Mouse (Mus musculus): Measurements from ENCODE around the gene Btbd9. TPM values are rescaled to one million over a fixed set of nuclear protein-coding genes. Genes with fewer than 3 reads are reported as not detected.
A peak's percentile ranks its signal among the peaks of the same experiment; 100 is the strongest.

Btbd9 gene
- polyA plus RNA-seq, 1 experiment from 2014 or later, result 57.3 TPM

DNA sequence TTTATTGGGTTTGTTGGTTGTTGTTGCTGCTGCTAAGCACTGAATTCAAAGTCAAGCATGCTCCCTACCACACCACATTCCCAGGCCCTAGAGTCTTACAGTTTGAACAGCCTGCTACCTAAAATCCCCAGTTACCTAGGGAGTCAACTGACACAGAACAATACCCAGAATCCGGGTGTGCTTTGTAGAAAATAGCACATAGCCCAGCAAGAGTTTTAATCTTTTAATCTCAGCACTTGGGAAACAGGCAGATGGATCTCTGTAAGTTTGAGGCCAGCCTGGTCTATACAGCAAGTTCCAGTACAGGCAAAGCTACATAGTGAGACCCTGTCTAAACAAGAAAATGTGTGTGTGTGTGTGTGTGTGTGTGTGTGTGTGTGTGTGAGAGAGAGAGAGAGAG, 34.5 kb upstream of the Btbd9 start:
- Histone ChIP-seq H3K36me3 (no peaks in the 10 kb centered on the region), H3K9ac (no peak overlapping the region), H3K9me3 (no peaks in the 10 kb centered on the region), H3K4me1 (peaks cover 30% of the 10 kb centered on the region), H3K4me3 (no peak overlapping the region), H3K27ac (no peak overlapping the region), H3K27me3 (no peaks in the 10 kb centered on the region), H3K4me2 (no peak overlapping the region)
- no peak for ATAC-seq (ENCODE audit: borderline replicate concordance, extremely low read depth, low FRiP score, low TSS enrichment)
- 78% methylated on average over 1 of the region's 1 CpGs for WGBS

- Histone ChIP-seq H3K36me3 (no peaks in the 10 kb centered on the region), H3K4me1 (peaks cover 30% of the 10 kb centered on the region), H3K9ac (no peak overlapping the region), H3K9me3 (no peaks in the 10 kb centered on the region), H3K4me3 (no peak overlapping the region), H3K27ac (no peak overlapping the region), H3K4me2 (no peak overlapping the region), H3K27me3 (no peaks in the 10 kb centered on the region)
- WGBS, result 90% methylated on average over 5 of the region's 5 CpGs
- no peak for ATAC-seq (ENCODE audit: borderline replicate concordance, extremely low read depth, low FRiP score, low TSS enrichment)
These were observed 33.7 kb upstream of the Btbd9 start for GRCm38 (mm10) chr17:30609980-30610307.

GRCm38 (mm10) chr17:30609305-30609979, 33.2 kb upstream of the Btbd9 start:
- Histone ChIP-seq H3K36me3 (no peaks in the 10 kb centered on the region), H3K4me3 (no peak overlapping the region), H3K27me3 (no peaks in the 10 kb centered on the region), H3K4me2 (no peak overlapping the region), H3K27ac (no peak overlapping the region), H3K9me3 (no peaks in the 10 kb centered on the region), H3K4me1 (peaks cover 30% of the 10 kb centered on the region), H3K9ac (no peak overlapping the region)
- 78% methylated on average over 16 of the region's 16 CpGs for WGBS
- ATAC-seq (ENCODE audit: borderline replicate concordance, extremely low read depth, low FRiP score, low TSS enrichment), result no peak

- no peaks in the 10 kb centered on the region for H3K27me3 ChIP-seq
- peaks cover 30% of the 10 kb centered on the region for H3K4me1 ChIP-seq
- WGBS, result 65% methylated on average over 8 of the region's 8 CpGs
- H3K9ac ChIP-seq, result no peak overlapping the region
- peaks cover 6% of the 10 kb centered on the region for H3K36me3 ChIP-seq
- no peaks in the 10 kb centered on the region for H3K9me3 ChIP-seq
- 0 out of 2 replicates have a peak overlapping the region, but pooled peaks have one; percentile 34 for H3K27ac ChIP-seq
- ATAC-seq (ENCODE audit: borderline replicate concordance, extremely low read depth, low FRiP score, low TSS enrichment), result no peak
- H3K4me3 ChIP-seq, result no peak overlapping the region
- no peak overlapping the region for H3K4me2 ChIP-seq
These were observed 31.7 kb upstream of the Btbd9 start for GRCm38 (mm10) chr17:30607909-30608495.

DNA sequence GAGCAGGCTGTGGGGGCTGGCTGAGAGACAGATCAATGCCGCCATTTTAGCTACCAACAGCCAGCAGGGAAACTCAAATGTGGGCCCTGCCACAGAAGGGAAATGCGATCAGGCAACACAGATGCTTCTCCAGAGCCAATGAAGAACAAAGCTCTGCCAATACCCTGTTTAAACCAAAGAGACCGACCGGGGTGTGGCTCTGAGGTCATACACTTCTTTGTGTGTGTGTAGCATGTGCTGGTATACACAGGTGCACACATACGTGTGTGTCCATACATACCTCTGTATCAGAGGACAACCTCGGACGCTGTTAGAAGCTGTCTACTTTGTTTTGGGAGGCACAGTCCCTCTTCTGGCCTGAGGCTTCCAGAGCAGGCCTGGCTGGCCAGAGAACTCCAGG, 31.0 kb upstream of the Btbd9 start:
- Histone ChIP-seq H3K9ac (no peak overlapping the region), H3K27ac (no peak overlapping the region), H3K9me3 (no peaks in the 10 kb centered on the region), H3K4me2 (no peak overlapping the region), H3K4me3 (no peak overlapping the region), H3K36me3 (peaks cover 12% of the 10 kb centered on the region), H3K27me3 (no peaks in the 10 kb centered on the region), H3K4me1 (peaks cover 27% of the 10 kb centered on the region)
- no peak for ATAC-seq (ENCODE audit: borderline replicate concordance, extremely low read depth, low FRiP score, low TSS enrichment)
- 92% methylated on average over 7 of the region's 7 CpGs for WGBS

DNA sequence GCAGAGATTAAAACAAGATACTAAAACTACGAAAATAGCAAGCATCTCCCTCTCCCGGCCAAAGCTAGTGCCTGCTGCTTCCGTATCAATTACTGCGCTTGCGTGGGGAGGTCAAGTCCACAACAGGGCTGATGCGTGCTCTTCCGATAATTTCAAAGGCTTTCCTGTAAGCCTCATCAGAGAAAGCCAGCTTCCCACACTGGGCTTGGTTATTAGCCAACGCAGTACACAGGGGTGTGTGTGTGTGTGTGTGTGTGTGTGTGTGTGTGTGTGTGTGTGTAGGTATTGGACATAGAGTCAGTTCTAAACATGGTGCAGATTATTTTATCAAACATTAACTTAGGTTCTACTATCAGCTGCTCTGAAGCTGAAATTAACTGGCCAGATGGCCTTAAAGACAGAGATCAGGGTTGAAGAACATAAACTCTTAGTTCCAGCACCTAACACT, 30.4 kb upstream of the Btbd9 start:
- Histone ChIP-seq H3K4me2 (no peak overlapping the region), H3K9me3 (no peaks in the 10 kb centered on the region), H3K27me3 (no peaks in the 10 kb centered on the region), H3K36me3 (peaks cover 19% of the 10 kb centered on the region), H3K4me3 (no peak overlapping the region), H3K4me1 (peaks cover 26% of the 10 kb centered on the region), H3K27ac (no peak overlapping the region), H3K9ac (no peak overlapping the region)
- no peak for ATAC-seq (ENCODE audit: borderline replicate concordance, extremely low read depth, low FRiP score, low TSS enrichment)
- 87% methylated on average over 8 of the region's 8 CpGs for WGBS

- no peaks in the 10 kb centered on the region for H3K9me3 ChIP-seq
- H3K4me3 ChIP-seq, result no peak overlapping the region
- H3K4me2 ChIP-seq, result no peak overlapping the region
- H3K9ac ChIP-seq, result no peak overlapping the region
- H3K27ac ChIP-seq, result no peak overlapping the region
- ATAC-seq (ENCODE audit: borderline replicate concordance, extremely low read depth, low FRiP score, low TSS enrichment), result no peak
- H3K27me3 ChIP-seq, result no peaks in the 10 kb centered on the region
- H3K4me1 ChIP-seq, result peaks cover 21% of the 10 kb centered on the region
- peaks cover 19% of the 10 kb centered on the region for H3K36me3 ChIP-seq
- 95% methylated on average over 11 of the region's 11 CpGs for WGBS
These were observed 29.9 kb upstream of the Btbd9 start for GRCm38 (mm10) chr17:30606206-30606605.

DNA sequence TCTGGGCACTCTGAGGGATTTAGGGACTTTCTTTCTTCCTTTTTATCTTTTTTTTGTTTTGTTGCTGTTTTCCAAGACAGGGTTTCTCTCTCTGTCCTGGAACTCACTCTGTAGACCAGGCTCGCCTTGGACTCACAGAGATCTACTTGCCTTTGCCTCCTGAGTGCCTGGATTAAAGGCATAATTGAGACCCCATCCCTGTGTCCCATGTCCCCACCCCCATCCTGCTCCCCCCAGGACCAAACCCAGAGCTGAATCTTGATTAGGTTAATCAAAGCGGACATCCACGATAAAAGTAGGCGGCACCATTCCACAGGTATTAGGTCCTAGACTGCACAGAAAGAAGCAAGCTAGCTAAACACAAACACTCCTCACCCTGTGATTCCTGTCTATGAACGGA, 28.7 kb upstream of the Btbd9 start:
- peaks cover 22% of the 10 kb centered on the region for H3K36me3 ChIP-seq
- no peaks in the 10 kb centered on the region for H3K27me3 ChIP-seq
- peaks cover 14% of the 10 kb centered on the region for H3K4me1 ChIP-seq
- H3K9ac ChIP-seq, result no peak overlapping the region
- no peaks in the 10 kb centered on the region for H3K9me3 ChIP-seq
- WGBS, result 81% methylated on average over 5 of the region's 5 CpGs
- no peak overlapping the region for H3K4me3 ChIP-seq
- H3K4me2 ChIP-seq, result no peak overlapping the region
- no peak for ATAC-seq (ENCODE audit: borderline replicate concordance, extremely low read depth, low FRiP score, low TSS enrichment)
- no peak overlapping the region for H3K27ac ChIP-seq

DNA sequence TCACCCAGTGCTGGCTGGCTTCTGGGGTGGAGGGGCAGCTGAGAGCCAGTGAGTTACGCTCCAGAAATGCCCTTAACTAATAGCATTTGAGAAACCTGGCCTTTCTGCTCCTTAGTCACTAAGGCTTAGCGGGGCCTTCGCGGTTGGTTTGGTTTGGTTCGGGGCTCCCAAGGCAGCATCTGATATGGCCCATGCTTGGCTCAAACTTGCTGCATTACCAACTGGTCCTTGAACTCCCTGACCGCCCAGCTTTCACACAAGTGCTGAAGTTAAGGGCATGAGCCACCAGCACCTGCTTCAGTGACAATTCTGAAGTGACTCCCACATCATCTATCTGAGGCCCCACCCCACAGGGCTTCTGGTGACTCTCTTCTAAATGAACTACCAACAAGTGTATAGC, 28.0 kb upstream of the Btbd9 start:
- H3K4me1 ChIP-seq, result peaks cover 11% of the 10 kb centered on the region
- no peak overlapping the region for H3K4me3 ChIP-seq
- H3K36me3 ChIP-seq, result peaks cover 26% of the 10 kb centered on the region
- H3K27ac ChIP-seq, result no peak overlapping the region
- H3K27me3 ChIP-seq, result no peaks in the 10 kb centered on the region
- ATAC-seq (ENCODE audit: borderline replicate concordance, extremely low read depth, low FRiP score, low TSS enrichment), result no peak
- H3K9me3 ChIP-seq, result no peaks in the 10 kb centered on the region
- no peak overlapping the region for H3K4me2 ChIP-seq
- H3K9ac ChIP-seq, result no peak overlapping the region
- 89% methylated on average over 6 of the region's 6 CpGs for WGBS

DNA sequence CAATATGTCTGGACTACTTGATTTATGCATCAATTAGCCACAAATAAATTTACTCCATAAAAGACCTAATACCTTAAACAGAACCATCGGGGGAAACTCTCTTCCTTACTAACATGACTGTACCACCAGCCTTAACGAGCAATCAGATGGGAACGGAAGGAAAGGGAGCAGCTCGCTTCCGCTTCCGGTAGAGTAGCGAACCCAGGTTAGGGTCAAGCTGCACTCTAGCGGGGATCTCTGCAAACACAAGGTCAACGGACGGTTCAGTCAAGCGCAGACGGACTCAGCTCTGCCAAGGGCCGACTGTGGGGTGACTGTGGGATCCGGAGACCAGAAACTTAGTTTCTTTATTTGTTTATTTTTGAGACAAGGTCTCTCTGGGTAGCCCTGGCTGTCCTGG, 25.9 kb upstream of the Btbd9 start:
- 91% methylated on average over 14 of the region's 14 CpGs for WGBS
- peaks cover 45% of the 10 kb centered on the region for H3K36me3 ChIP-seq
- H3K4me2 ChIP-seq, result no peak overlapping the region

GRCm38 (mm10) chr17:30598300-30598699, 22.0 kb upstream of the Btbd9 start:
- no peak for ATAC-seq (ENCODE audit: borderline replicate concordance, extremely low read depth, low FRiP score, low TSS enrichment)
- no peak overlapping the region for H3K4me3 ChIP-seq
- WGBS, result 82% methylated on average over 5 of the region's 5 CpGs
- H3K36me3 ChIP-seq, result peaks cover 69% of the 10 kb centered on the region
- H3K27me3 ChIP-seq, result no peaks in the 10 kb centered on the region
- H3K9ac ChIP-seq, result no peak overlapping the region
- H3K9me3 ChIP-seq, result no peaks in the 10 kb centered on the region
- H3K4me1 ChIP-seq, result no peaks in the 10 kb centered on the region
- H3K27ac ChIP-seq, result no peak overlapping the region
- no peak overlapping the region for H3K4me2 ChIP-seq

More for the DNA sequence above, 25.9 kb upstream of the Btbd9 start:
- ATAC-seq (ENCODE audit: borderline replicate concordance, extremely low read depth, low FRiP score, low TSS enrichment), result no peak
- H3K4me3 ChIP-seq, result no peak overlapping the region
- no peak overlapping the region for H3K27ac ChIP-seq
- no peaks in the 10 kb centered on the region for H3K9me3 ChIP-seq
- H3K27me3 ChIP-seq, result no peaks in the 10 kb centered on the region
- H3K4me1 ChIP-seq, result no peaks in the 10 kb centered on the region
- no peak overlapping the region for H3K9ac ChIP-seq

- Histone ChIP-seq H3K27me3 (no peaks in the 10 kb centered on the region), H3K9me3 (no peaks in the 10 kb centered on the region), H3K27ac (no peak overlapping the region), H3K4me2 (no peak overlapping the region), H3K4me1 (no peaks in the 10 kb centered on the region), H3K36me3 (peaks cover 69% of the 10 kb centered on the region), H3K9ac (no peak overlapping the region), H3K4me3 (no peak overlapping the region)
- 89% methylated on average over 9 of the region's 9 CpGs for WGBS
- ATAC-seq (ENCODE audit: borderline replicate concordance, extremely low read depth, low FRiP score, low TSS enrichment), result no peak
These were observed 21.5 kb upstream of the Btbd9 start for GRCm38 (mm10) chr17:30597786-30598185.
